Mouse (Mus musculus): ENCODE results near the gene Pxn. TPM values are rescaled to one million over a fixed set of nuclear protein-coding genes. Genes with fewer than 3 reads are reported as not detected.
A peak's percentile ranks its signal among the peaks of the same experiment; 100 is the strongest.

Pxn gene
- total RNA-seq, 1 experiment, result 29.4 TPM

- TF ChIP-seq MAFK (IDR thresholded peaks at IDR 0.05; ENCODE audit: insufficient read depth, low read depth, low read length), result no peak
- TF ChIP-seq HCFC1 (IDR thresholded peaks at IDR 0.05; ENCODE audit: borderline replicate concordance, insufficient read depth, low read length), result no peak
- TF ChIP-seq CHD2 (IDR thresholded peaks at IDR 0.05; ENCODE audit: low read depth, low read length), result no peak
- TF ChIP-seq ZC3H11A (IDR thresholded peaks at IDR 0.05; ENCODE audit: borderline replicate concordance, low read depth, low read length), result no peak
- no peak for TF ChIP-seq ZNF384 (IDR thresholded peaks at IDR 0.05; ENCODE audit: low read depth, low read length)
- H3K4me3 ChIP-seq (ENCODE audit: insufficient read depth in 1 of 2, low read depth in 1 of 2, low read length in 2 of 2, poor library complexity in 1 of 2, severe bottlenecking in 1 of 2), result no peak overlapping the region
- no peak overlapping the region for H3K27ac ChIP-seq (ENCODE audit: insufficient read depth, low read depth, low read length, poor library complexity, severe bottlenecking)
- in situ Hi-C loops (cut with MboI; ENCODE audit: low sequenced_read_pairs in 2 of 2, unreplicated experiment in 2 of 2), result no loop called here
- H3K36me3 ChIP-seq (ENCODE audit: control insufficient read depth, insufficient read depth, low read length, poor library complexity, severe bottlenecking), result peaks cover 11% of the 10 kb centered on the region
- DNase-seq (ENCODE audit: low read depth, low spot score), result no peak
- H3K4me1 ChIP-seq (ENCODE audit: control insufficient read depth in 2 of 2, insufficient read depth in 2 of 2, low read length in 2 of 2, poor library complexity in 1 of 2), result peaks cover 0 to 8% of the 10 kb centered on the region in 2 experiments; a peak in 2 of 4 replicates
- H3K9me3 ChIP-seq (ENCODE audit: control insufficient read depth, insufficient read depth, low read depth, low read length), result no peaks in the 10 kb centered on the region
- peak overlapping the region; percentile 23; the same call in 1 of the 2 replicates for H3K9ac ChIP-seq (ENCODE audit: insufficient read depth, low read depth, low read length, poor library complexity, severe bottlenecking)
These were observed 62.2 kb downstream of the Pxn start for GRCm38 (mm10) chr5:115568681-115569080.

- H3K9me3 ChIP-seq (ENCODE audit: control insufficient read depth, insufficient read depth, low read depth, low read length), result no peaks in the 10 kb centered on the region
- peak overlapping the region; percentile 2; the same call in 1 of the 2 replicates for H3K9ac ChIP-seq (ENCODE audit: insufficient read depth, low read depth, low read length, poor library complexity, severe bottlenecking)
- TF ChIP-seq ZNF384 (IDR thresholded peaks at IDR 0.05; ENCODE audit: low read depth, low read length), result no peak
- peak overlapping the region; percentile 2 to 18; a peak in 1 of 4 replicates for H3K4me3 ChIP-seq (ENCODE audit: insufficient read depth in 1 of 2, low read depth in 1 of 2, low read length in 2 of 2, poor library complexity in 1 of 2, severe bottlenecking in 1 of 2)
- H3K27ac ChIP-seq (ENCODE audit: insufficient read depth, low read depth, low read length, poor library complexity, severe bottlenecking), result no peak overlapping the region
- peaks cover 0 to 8% of the 10 kb centered on the region in 2 experiments; a peak in 2 of 4 replicates for H3K4me1 ChIP-seq (ENCODE audit: control insufficient read depth in 2 of 2, insufficient read depth in 2 of 2, low read length in 2 of 2, poor library complexity in 1 of 2)
- peaks cover 14% of the 10 kb centered on the region; the same call in 1 of the 2 replicates for H3K36me3 ChIP-seq (ENCODE audit: control insufficient read depth, insufficient read depth, low read length, poor library complexity, severe bottlenecking)
- no peak for DNase-seq (ENCODE audit: low read depth, low spot score)
- in situ Hi-C loops (cut with MboI; ENCODE audit: low sequenced_read_pairs in 2 of 2, unreplicated experiment in 2 of 2), result no loop called here
These were observed 62.8 kb downstream of the Pxn start for GRCm38 (mm10) chr5:115569308-115569707.

- no peak for DNase-seq (ENCODE audit: low read depth, low spot score)
- peaks cover 17% of the 10 kb centered on the region; the same call in 1 of the 2 replicates for H3K36me3 ChIP-seq (ENCODE audit: control insufficient read depth, insufficient read depth, low read length, poor library complexity, severe bottlenecking)
- no peaks in the 10 kb centered on the region for H3K9me3 ChIP-seq (ENCODE audit: control insufficient read depth, insufficient read depth, low read depth, low read length)
- H3K4me3 ChIP-seq (ENCODE audit: insufficient read depth in 1 of 2, low read depth in 1 of 2, low read length in 2 of 2, poor library complexity in 1 of 2, severe bottlenecking in 1 of 2), result no peak overlapping the region
- in situ Hi-C loops (cut with MboI; ENCODE audit: low sequenced_read_pairs in 2 of 2, unreplicated experiment in 2 of 2), result no loop called here
- peaks cover 0 to 8% of the 10 kb centered on the region in 2 experiments; a peak in 2 of 4 replicates for H3K4me1 ChIP-seq (ENCODE audit: control insufficient read depth in 2 of 2, insufficient read depth in 2 of 2, low read length in 2 of 2, poor library complexity in 1 of 2)
- no peak for TF ChIP-seq CHD2 (IDR thresholded peaks at IDR 0.05; ENCODE audit: low read depth, low read length)
- TF ChIP-seq ZNF384 (IDR thresholded peaks at IDR 0.05; ENCODE audit: low read depth, low read length), result no peak
- no peak for TF ChIP-seq ZC3H11A (IDR thresholded peaks at IDR 0.05; ENCODE audit: borderline replicate concordance, low read depth, low read length)
- no peak for TF ChIP-seq HCFC1 (IDR thresholded peaks at IDR 0.05; ENCODE audit: borderline replicate concordance, insufficient read depth, low read length)
- no peak for TF ChIP-seq MAFK (IDR thresholded peaks at IDR 0.05; ENCODE audit: insufficient read depth, low read depth, low read length)
- no peak overlapping the region for H3K9ac ChIP-seq (ENCODE audit: insufficient read depth, low read depth, low read length, poor library complexity, severe bottlenecking)
- H3K27ac ChIP-seq (ENCODE audit: insufficient read depth, low read depth, low read length, poor library complexity, severe bottlenecking), result no peak overlapping the region
These were observed 63.2 kb downstream of the Pxn start for GRCm38 (mm10) chr5:115569721-115570120.

- TF ChIP-seq HCFC1 (IDR thresholded peaks at IDR 0.05; ENCODE audit: borderline replicate concordance, insufficient read depth, low read length), result no peak
- TF ChIP-seq ZNF384 (IDR thresholded peaks at IDR 0.05; ENCODE audit: low read depth, low read length), result no peak
- TF ChIP-seq MAFK (IDR thresholded peaks at IDR 0.05; ENCODE audit: insufficient read depth, low read depth, low read length), result no peak
- no peak for TF ChIP-seq ZC3H11A (IDR thresholded peaks at IDR 0.05; ENCODE audit: borderline replicate concordance, low read depth, low read length)
- TF ChIP-seq CHD2 (IDR thresholded peaks at IDR 0.05; ENCODE audit: low read depth, low read length), result no peak
- H3K4me3 ChIP-seq (ENCODE audit: insufficient read depth in 1 of 2, low read depth in 1 of 2, low read length in 2 of 2, poor library complexity in 1 of 2, severe bottlenecking in 1 of 2), result no peak overlapping the region
- no peak for DNase-seq (ENCODE audit: low read depth, low spot score)
- H3K9ac ChIP-seq (ENCODE audit: insufficient read depth, low read depth, low read length, poor library complexity, severe bottlenecking), result no peak overlapping the region
- in situ Hi-C loops (cut with MboI; ENCODE audit: low sequenced_read_pairs in 2 of 2, unreplicated experiment in 2 of 2), result no loop called here
- H3K27ac ChIP-seq (ENCODE audit: insufficient read depth, low read depth, low read length, poor library complexity, severe bottlenecking), result no peak overlapping the region
- H3K9me3 ChIP-seq (ENCODE audit: control insufficient read depth, insufficient read depth, low read depth, low read length), result no peaks in the 10 kb centered on the region
- peaks cover 0 to 8% of the 10 kb centered on the region in 2 experiments; a peak in 2 of 4 replicates for H3K4me1 ChIP-seq (ENCODE audit: control insufficient read depth in 2 of 2, insufficient read depth in 2 of 2, low read length in 2 of 2, poor library complexity in 1 of 2)
- H3K36me3 ChIP-seq (ENCODE audit: control insufficient read depth, insufficient read depth, low read length, poor library complexity, severe bottlenecking), result peaks cover 25% of the 10 kb centered on the region
These were observed 64.6 kb downstream of the Pxn start for GRCm38 (mm10) chr5:115571086-115571485.
